Mouse (Mus musculus): Measurements from ENCODE around the gene Unc5c. TPM values are rescaled to one million over a fixed set of nuclear protein-coding genes. Genes with fewer than 3 reads are reported as not detected.

Unc5c gene
- polyA plus RNA-seq, 1 experiment from 2014 or later: 7.0 TPM

GRCm38 (mm10) chr3:141581190-141581891, 116.3 kb downstream of the Unc5c start:
- H3K9me3 ChIP-seq (ENCODE audit: control insufficient read depth, low read length): no peaks in the 10 kb centered on the region
- no peaks in the 10 kb centered on the region for H3K27me3 ChIP-seq (replicated peaks; ENCODE audit: control insufficient read depth, insufficient read depth, low read length)
- H3K9ac ChIP-seq (ENCODE audit: low read depth, low read length): no peak overlapping the region
- ATAC-seq (replicated peaks; ENCODE audit: low FRiP score): no peak
- DNase-seq (ENCODE audit: low spot score): no peak
- H3K4me1 ChIP-seq (replicated peaks; ENCODE audit: control insufficient read depth, insufficient read depth, low read length): no peaks in the 10 kb centered on the region
- no peak overlapping the region; the same call in 1 of the 2 replicates for H3K27ac ChIP-seq (ENCODE audit: low read depth, low read length)
- H3K36me3 ChIP-seq (ENCODE audit: control insufficient read depth, insufficient read depth, low read length): no peaks in the 10 kb centered on the region
- no peak overlapping the region for H3K4me3 ChIP-seq (ENCODE audit: low read depth, low read length)
- H3K4me2 ChIP-seq: no peak overlapping the region

- H3K9ac ChIP-seq (ENCODE audit: low read depth, low read length): no peak overlapping the region
- ATAC-seq (replicated peaks; ENCODE audit: low FRiP score) (no peak), DNase-seq (ENCODE audit: low spot score) (no peak)
- no peak overlapping the region for H3K4me2 ChIP-seq
- H3K27ac ChIP-seq (ENCODE audit: low read depth, low read length): no peak overlapping the region
- H3K4me1 ChIP-seq (replicated peaks; ENCODE audit: control insufficient read depth, insufficient read depth, low read length): no peaks in the 10 kb centered on the region
- H3K27me3 ChIP-seq (replicated peaks; ENCODE audit: control insufficient read depth, insufficient read depth, low read length): no peaks in the 10 kb centered on the region
- no peaks in the 10 kb centered on the region for H3K36me3 ChIP-seq (ENCODE audit: control insufficient read depth, insufficient read depth, low read length)
- no peaks in the 10 kb centered on the region for H3K9me3 ChIP-seq (ENCODE audit: control insufficient read depth, low read length)
- H3K4me3 ChIP-seq (ENCODE audit: low read depth, low read length): no peak overlapping the region
Measured at GRCm38 (mm10) chr3:141581892-141582214, 116.8 kb downstream of the Unc5c start.

GRCm38 (mm10) chr3:141583180-141583579, 118.2 kb downstream of the Unc5c start:
- Histone ChIP-seq H3K4me2 (no peak overlapping the region), H3K27ac (ENCODE audit: low read depth, low read length) (no peak overlapping the region), H3K4me1 (replicated peaks; ENCODE audit: control insufficient read depth, insufficient read depth, low read length) (no peaks in the 10 kb centered on the region), H3K9ac (ENCODE audit: low read depth, low read length) (no peak overlapping the region), H3K27me3 (replicated peaks; ENCODE audit: control insufficient read depth, insufficient read depth, low read length) (no peaks in the 10 kb centered on the region), H3K9me3 (ENCODE audit: control insufficient read depth, low read length) (no peaks in the 10 kb centered on the region), H3K4me3 (ENCODE audit: low read depth, low read length) (no peak overlapping the region), H3K36me3 (ENCODE audit: control insufficient read depth, insufficient read depth, low read length) (no peaks in the 10 kb centered on the region)
- 89% methylated on average over 1 of the region's 1 CpGs for WGBS
- no peak for DNase-seq (ENCODE audit: low spot score)
- ATAC-seq (replicated peaks; ENCODE audit: low FRiP score): no peak

GRCm38 (mm10) chr3:141589392-141590012, 124.5 kb downstream of the Unc5c start:
- no peak overlapping the region for H3K4me2 ChIP-seq
- no peaks in the 10 kb centered on the region for H3K4me1 ChIP-seq (replicated peaks; ENCODE audit: control insufficient read depth, insufficient read depth, low read length)
- 87% methylated on average over 4 of the region's 4 CpGs for WGBS
- ATAC-seq (replicated peaks; ENCODE audit: low FRiP score) (no peak), DNase-seq (ENCODE audit: low spot score) (no peak)
- no peaks in the 10 kb centered on the region for H3K27me3 ChIP-seq (replicated peaks; ENCODE audit: control insufficient read depth, insufficient read depth, low read length)
- H3K9me3 ChIP-seq (ENCODE audit: control insufficient read depth, low read length): no peaks in the 10 kb centered on the region
- no peaks in the 10 kb centered on the region for H3K36me3 ChIP-seq (ENCODE audit: control insufficient read depth, insufficient read depth, low read length)
- H3K9ac ChIP-seq (ENCODE audit: low read depth, low read length): no peak overlapping the region
- H3K4me3 ChIP-seq (ENCODE audit: low read depth, low read length): no peak overlapping the region
- no peak overlapping the region for H3K27ac ChIP-seq (ENCODE audit: low read depth, low read length)

- no peak overlapping the region for H3K4me3 ChIP-seq (ENCODE audit: low read depth, low read length)
- 89% methylated on average over 5 of the region's 5 CpGs for whole genome bisulfite sequencing
- no peak overlapping the region for H3K27ac ChIP-seq (ENCODE audit: low read depth, low read length)
- H3K4me2 ChIP-seq: no peak overlapping the region
- no peaks in the 10 kb centered on the region for H3K9me3 ChIP-seq (ENCODE audit: control insufficient read depth, low read length)
- no peak overlapping the region for H3K9ac ChIP-seq (ENCODE audit: low read depth, low read length)
- H3K27me3 ChIP-seq (replicated peaks; ENCODE audit: control insufficient read depth, insufficient read depth, low read length): no peaks in the 10 kb centered on the region
- no peak for DNase-seq (ENCODE audit: low spot score)
- H3K36me3 ChIP-seq (ENCODE audit: control insufficient read depth, insufficient read depth, low read length): no peaks in the 10 kb centered on the region
- no peaks in the 10 kb centered on the region for H3K4me1 ChIP-seq (replicated peaks; ENCODE audit: control insufficient read depth, insufficient read depth, low read length)
- no peak for ATAC-seq (replicated peaks; ENCODE audit: low FRiP score)
Measured at GRCm38 (mm10) chr3:141593249-141593648, 128.2 kb downstream of the Unc5c start.

GRCm38 (mm10) chr3:141594120-141594519, 129.1 kb downstream of the Unc5c start:
- Histone ChIP-seq H3K9me3 (ENCODE audit: control insufficient read depth, low read length) (no peaks in the 10 kb centered on the region), H3K4me3 (ENCODE audit: low read depth, low read length) (no peak overlapping the region), H3K9ac (ENCODE audit: low read depth, low read length) (no peak overlapping the region), H3K4me2 (no peak overlapping the region), H3K27ac (ENCODE audit: low read depth, low read length) (no peak overlapping the region), H3K36me3 (ENCODE audit: control insufficient read depth, insufficient read depth, low read length) (no peaks in the 10 kb centered on the region), H3K27me3 (replicated peaks; ENCODE audit: control insufficient read depth, insufficient read depth, low read length) (no peaks in the 10 kb centered on the region), H3K4me1 (replicated peaks; ENCODE audit: control insufficient read depth, insufficient read depth, low read length) (no peaks in the 10 kb centered on the region)
- DNase-seq (ENCODE audit: low spot score) (no peak), ATAC-seq (replicated peaks; ENCODE audit: low FRiP score) (no peak)
- 75% methylated on average over 5 of the region's 5 CpGs for WGBS

DNA sequence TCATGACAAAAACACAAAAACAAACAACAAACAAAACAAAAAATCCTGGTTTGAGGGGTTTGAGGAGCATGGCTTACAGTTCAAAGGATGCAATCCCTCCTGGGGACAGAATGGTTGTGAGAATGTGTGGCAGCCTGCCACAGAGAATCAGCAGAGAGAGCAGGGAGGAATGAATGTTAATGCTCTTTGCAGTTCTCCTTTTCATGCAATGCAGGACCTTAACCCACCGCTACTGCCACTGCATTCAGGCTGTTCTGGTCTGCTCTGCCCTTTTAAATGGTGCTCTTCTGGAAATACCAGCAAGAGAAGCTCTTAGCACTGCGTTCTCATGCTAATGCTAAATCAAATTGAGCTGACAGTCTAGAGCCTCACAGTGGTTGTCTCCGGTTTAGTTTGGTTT, 130.1 kb downstream of the Unc5c start:
- Histone ChIP-seq H3K4me2 (no peak overlapping the region), H3K27ac (ENCODE audit: low read depth, low read length) (no peak overlapping the region), H3K9me3 (ENCODE audit: control insufficient read depth, low read length) (no peaks in the 10 kb centered on the region), H3K9ac (ENCODE audit: low read depth, low read length) (no peak overlapping the region), H3K27me3 (replicated peaks; ENCODE audit: control insufficient read depth, insufficient read depth, low read length) (no peaks in the 10 kb centered on the region), H3K4me3 (ENCODE audit: low read depth, low read length) (no peak overlapping the region), H3K36me3 (ENCODE audit: control insufficient read depth, insufficient read depth, low read length) (no peaks in the 10 kb centered on the region), H3K4me1 (replicated peaks; ENCODE audit: control insufficient read depth, insufficient read depth, low read length) (no peaks in the 10 kb centered on the region)
- ATAC-seq (replicated peaks; ENCODE audit: low FRiP score) (no peak), DNase-seq (ENCODE audit: low spot score) (no peak)
- WGBS: 52% methylated on average over 3 of the region's 3 CpGs

- ATAC-seq (replicated peaks; ENCODE audit: low FRiP score) (no peak), DNase-seq (ENCODE audit: low spot score) (no peak)
- Histone ChIP-seq H3K9me3 (ENCODE audit: control insufficient read depth, low read length) (no peaks in the 10 kb centered on the region), H3K4me1 (replicated peaks; ENCODE audit: control insufficient read depth, insufficient read depth, low read length) (no peaks in the 10 kb centered on the region), H3K27me3 (replicated peaks; ENCODE audit: control insufficient read depth, insufficient read depth, low read length) (no peaks in the 10 kb centered on the region), H3K27ac (ENCODE audit: low read depth, low read length) (no peak overlapping the region), H3K4me2 (no peak overlapping the region), H3K4me3 (ENCODE audit: low read depth, low read length) (no peak overlapping the region), H3K36me3 (ENCODE audit: control insufficient read depth, insufficient read depth, low read length) (no peaks in the 10 kb centered on the region), H3K9ac (ENCODE audit: low read depth, low read length) (no peak overlapping the region)
- 59% methylated on average over 3 of the region's 3 CpGs for WGBS
Measured at GRCm38 (mm10) chr3:141596461-141596860, 131.4 kb downstream of the Unc5c start.

GRCm38 (mm10) chr3:141596881-141597280, 131.9 kb downstream of the Unc5c start:
- Histone ChIP-seq H3K4me1 (replicated peaks; ENCODE audit: control insufficient read depth, insufficient read depth, low read length) (no peaks in the 10 kb centered on the region), H3K9ac (ENCODE audit: low read depth, low read length) (no peak overlapping the region), H3K9me3 (ENCODE audit: control insufficient read depth, low read length) (no peaks in the 10 kb centered on the region), H3K4me2 (no peak overlapping the region), H3K27me3 (replicated peaks; ENCODE audit: control insufficient read depth, insufficient read depth, low read length) (no peaks in the 10 kb centered on the region), H3K4me3 (ENCODE audit: low read depth, low read length) (no peak overlapping the region), H3K27ac (ENCODE audit: low read depth, low read length) (no peak overlapping the region), H3K36me3 (ENCODE audit: control insufficient read depth, insufficient read depth, low read length) (no peaks in the 10 kb centered on the region)
- ATAC-seq (replicated peaks; ENCODE audit: low FRiP score): no peak
- no peak for DNase-seq (ENCODE audit: low spot score)
- whole genome bisulfite sequencing: 83% methylated on average over 1 of the region's 1 CpGs

Data from liver, embryonic 11.5 days (tissue).